15 mouse cellular contexts compared by ENCODE assay signal in genomic region chr7:68705162-68705561, GRCm38 (mm10). TPM values are rescaled to one million over a fixed set of nuclear protein-coding genes. Genes with fewer than 3 reads are reported as not detected.
DNase-seq lines count a peak whose midpoint lies in the region; ATAC-seq and TF ChIP-seq lines count a peak whose summit lies in the region.
"Had no signal": no experiment of that assay in that cellular context is flagged by ENCODE, and none has a peak within 500 bp of the region (broad histone marks: within the 10 kb centered on the region; RNA-seq: fewer than 3 reads in every experiment).

No protein-coding gene starts in this region.

- no peaks in the 10 kb centered on the region for H3K79me2 ChIP-seq in MEL (ENCODE audit: control insufficient read depth, insufficient read depth, low read length, poor library complexity)

- no peak for TF ChIP-seq EP300 in liver, postnatal 0 days (IDR thresholded peaks at IDR 0.05; ENCODE audit: low read depth)
- no peak for TF ChIP-seq EP300 in MEL (IDR thresholded peaks at IDR 0.05; ENCODE audit: low read depth in 1 of 2, low read length in 2 of 2)

- no peak for TF ChIP-seq POLR2A in MEL (IDR thresholded peaks at IDR 0.05; ENCODE audit: control insufficient read depth in 1 of 2, insufficient read depth in 1 of 2, low read depth in 1 of 2, low read length in 2 of 2, poor library complexity in 1 of 2)

- H3K4me3 ChIP-seq in gastrocnemius, adult 2 months = no peak overlapping the region
- no peak overlapping the region for H3K4me3 ChIP-seq in liver, postnatal 0 days (ENCODE audit: low read depth, low read length)
- no peak overlapping the region for H3K4me3 ChIP-seq in liver, embryonic 11.5 days (ENCODE audit: low read depth, low read length)
- no peak overlapping the region for H3K4me3 ChIP-seq in MEL (ENCODE audit: control insufficient read depth in 1 of 2, insufficient read depth in 1 of 2, low read depth in 2 of 2, low read length in 2 of 2)
- no peak overlapping the region for H3K4me3 ChIP-seq in limb, embryonic 10.5 days
- H3K4me3 ChIP-seq: embryonic facial prominence, embryonic 12.5 days; midbrain, embryonic 15.5 days had no signal

- H3K27ac ChIP-seq in gastrocnemius, adult 2 months = no peak overlapping the region
- H3K27ac ChIP-seq in liver, postnatal 0 days (ENCODE audit: low read depth) = no peak overlapping the region
- H3K27ac ChIP-seq in liver, embryonic 11.5 days (ENCODE audit: low read depth, low read length) = no peak overlapping the region
- no peak overlapping the region for H3K27ac ChIP-seq in MEL (ENCODE audit: control insufficient read depth, low read depth, low read length)
- no peak overlapping the region for H3K27ac ChIP-seq in limb, embryonic 10.5 days
- H3K27ac ChIP-seq: embryonic facial prominence, embryonic 12.5 days; midbrain, embryonic 15.5 days had no signal

- TF ChIP-seq CTCF in gastrocnemius, adult 2 months (IDR thresholded peaks at IDR 0.05) = peak; percentile 40
- peak; percentile 45 for TF ChIP-seq CTCF in liver, postnatal 0 days (IDR thresholded peaks at IDR 0.05; ENCODE audit: low read depth)
- TF ChIP-seq CTCF in MEL (IDR thresholded peaks at IDR 0.05 in 2 of 3, conservative IDR thresholded peaks at IDR 0.05 in 1 of 3; ENCODE audit: control insufficient read depth in 1 of 3, insufficient read depth in 1 of 3, low read depth in 2 of 3, low read length in 3 of 3, poor library complexity in 1 of 3, severe bottlenecking in 1 of 3) = peak in 2 of 3 experiments; percentile 7 to 28; a peak in 3 of 6 replicates

- H3K4me2 ChIP-seq in liver, postnatal 0 days (ENCODE audit: low read depth, low read length) = no peak overlapping the region
- no peak overlapping the region for H3K4me2 ChIP-seq in liver, embryonic 11.5 days
- H3K4me2 ChIP-seq: embryonic facial prominence, embryonic 12.5 days; midbrain, embryonic 15.5 days had no signal

- TF ChIP-seq RAD21 in MEL (IDR thresholded peaks at IDR 0.05; ENCODE audit: low read depth, low read length) = no peak

- H3K4me1 ChIP-seq in liver, postnatal 0 days (ENCODE audit: insufficient read depth) = peaks cover 3% of the 10 kb centered on the region; the same call in 1 of the 2 replicates
- H3K4me1 ChIP-seq in liver, embryonic 11.5 days (replicated peaks; ENCODE audit: control insufficient read depth, insufficient read depth, low read length) = no peaks in the 10 kb centered on the region
- H3K4me1 ChIP-seq in MEL (ENCODE audit: control insufficient read depth in 1 of 2, insufficient read depth in 2 of 2, low read length in 2 of 2) = no peaks in the 10 kb centered on the region
- no peaks in the 10 kb centered on the region for H3K4me1 ChIP-seq in limb, embryonic 10.5 days
- H3K4me1 ChIP-seq: embryonic facial prominence, embryonic 12.5 days; midbrain, embryonic 15.5 days had no signal

- no peaks in the 10 kb centered on the region for H3K27me3 ChIP-seq in liver, postnatal 0 days (ENCODE audit: insufficient read depth, low read length)
- no peaks in the 10 kb centered on the region for H3K27me3 ChIP-seq in liver, embryonic 11.5 days (replicated peaks; ENCODE audit: control insufficient read depth, insufficient read depth, low read length)
- no peaks in the 10 kb centered on the region for H3K27me3 ChIP-seq in MEL (ENCODE audit: control insufficient read depth in 1 of 2, insufficient read depth in 2 of 2, low read length in 2 of 2)
- no peaks in the 10 kb centered on the region for H3K27me3 ChIP-seq in limb, embryonic 10.5 days (ENCODE audit: low read depth, poor library complexity, severe bottlenecking)
- H3K27me3 ChIP-seq: embryonic facial prominence, embryonic 12.5 days; midbrain, embryonic 15.5 days had no signal

- DNase-seq in gastrocnemius, adult 2 months = no peak
- no peak for DNase-seq in gastrocnemius, postnatal 4 days (ENCODE audit: low spot score in 2 of 2)
- DNase-seq in liver, postnatal 0 days = no peak
- DNase-seq in liver, embryonic 11.5 days (ENCODE audit: low spot score) = no peak
- DNase-seq in MEL (ENCODE audit: low read depth, low spot score) = no peak
- peak; percentile 12 for DNase-seq in mesoderm, embryonic 11.5 days (ENCODE audit: low read depth, low spot score)
- no peak for DNase-seq in limb, embryonic 10.5 days (ENCODE audit: low spot score)
- DNase-seq in urinary bladder, adult 18-20 months (ENCODE audit: low spot score in 2 of 2) = no peak
- DNase-seq: adrenal gland, adult 2 months; cerebellum, postnatal 25 days; heart, postnatal 4 days; kidney, adult 9 months; lung, postnatal 14 days had no signal

- H3K9me3 ChIP-seq in liver, postnatal 0 days (ENCODE audit: low read length) = no peaks in the 10 kb centered on the region
- H3K9me3 ChIP-seq in liver, embryonic 11.5 days (ENCODE audit: control insufficient read depth, low read length) = no peaks in the 10 kb centered on the region
- H3K9me3 ChIP-seq in MEL (replicated peaks; ENCODE audit: insufficient read depth, low read length) = no peaks in the 10 kb centered on the region
- no peaks in the 10 kb centered on the region for H3K9me3 ChIP-seq in limb, embryonic 10.5 days (replicated peaks)
- H3K9me3 ChIP-seq: embryonic facial prominence, embryonic 12.5 days; midbrain, embryonic 15.5 days had no signal

- no peak for ATAC-seq in liver, postnatal 0 days
- ATAC-seq in liver, embryonic 11.5 days (replicated peaks; ENCODE audit: low FRiP score) = no peak
- ATAC-seq: midbrain, embryonic 15.5 days had no signal

- intact Hi-C loops in gastrocnemius, adult 2 months (cut with DNase I) = no loop called here

- no peak overlapping the region for H3K9ac ChIP-seq in liver, postnatal 0 days (replicated peaks)
- H3K9ac ChIP-seq in liver, embryonic 11.5 days (ENCODE audit: low read depth, low read length) = no peak overlapping the region
- no peak overlapping the region for H3K9ac ChIP-seq in MEL (ENCODE audit: control insufficient read depth, low read depth, low read length, poor library complexity, severe bottlenecking)
- H3K9ac ChIP-seq: embryonic facial prominence, embryonic 12.5 days; midbrain, embryonic 15.5 days had no signal

- no peaks in the 10 kb centered on the region for H3K36me3 ChIP-seq in liver, postnatal 0 days (replicated peaks; ENCODE audit: insufficient read depth, low read length)
- H3K36me3 ChIP-seq in liver, embryonic 11.5 days (ENCODE audit: control insufficient read depth, insufficient read depth, low read length) = no peaks in the 10 kb centered on the region
- H3K36me3 ChIP-seq in MEL (ENCODE audit: control insufficient read depth in 1 of 2, insufficient read depth in 2 of 2, low read length in 2 of 2) = no peaks in the 10 kb centered on the region
- no peaks in the 10 kb centered on the region for H3K36me3 ChIP-seq in limb, embryonic 10.5 days
- H3K36me3 ChIP-seq: embryonic facial prominence, embryonic 12.5 days; midbrain, embryonic 15.5 days had no signal

- WGBS in liver, postnatal 0 days (ENCODE audit: insufficient replicate concordance) = 84% methylated on average over 7 of the region's 7 CpGs
- WGBS in liver, embryonic 11.5 days = 82% methylated on average over 7 of the region's 7 CpGs
- WGBS in limb, embryonic 10.5 days = 91% methylated on average over 7 of the region's 7 CpGs

TF ChIP-seq in MEL, 35 proteins besides CTCF, POLR2A, EP300 and RAD21:
- TF ChIP-seq NRF1 (IDR thresholded peaks at IDR 0.05; ENCODE audit: insufficient read depth, low read depth, low read length, poor library complexity, severe bottlenecking) (no peak), KAT2A (conservative IDR thresholded peaks at IDR 0.05; ENCODE audit: low read depth, low read length) (no peak), ZMIZ1 (IDR thresholded peaks at IDR 0.05; ENCODE audit: low read depth, low read length) (no peak)
TF ChIP-seq in MEL: peak in this region for 0.

RNA-seq across cellular contexts. Expression of gene Arrdc4, which starts 43.9 kb away (rescaled TPM):
- 1 to 10 TPM; 6.1 to 6.2 TPM for total RNA-seq in gastrocnemius, adult 2 months (2021)
- 10 to 100 TPM; 15.6 to 15.9 TPM for total RNA-seq in gastrocnemius, postnatal 4 days (2021)
- polyA plus RNA-seq in liver, postnatal 0 days (2015; fragmentation: Nextera tagmentation; extraction: Ambion mirVana) = 19.9 and 21.6 TPM in 2 replicates
- 8.1 and 8.5 TPM in 2 replicates for polyA plus RNA-seq in liver, embryonic 11.5 days (2014; fragmentation: Nextera tagmentation; extraction: Ambion mirVana)
- not detected in 2 replicates for total RNA-seq in MEL (2012; rRNA removed)
- not detected for polyA plus RNA-seq in MEL (2012; ENCODE audit: insufficient read depth in 1 of 2, insufficient read length in 2 of 2, low read depth in 1 of 2, low replicate concordance in 2 of 2, missing spikeins in 1 of 2)
- polyA plus RNA-seq in limb, embryonic 10.5 days (2016; fragmentation: Nextera tagmentation; extraction: Ambion mirVana) = 15.6 and 20.4 TPM in 2 replicates
